Mouse (Mus musculus) spleen, postnatal 4 days (tissue): ENCODE data around the gene Mpz.
"Not testable (repeated sequence)": the region's sequence is repeated elsewhere in the genome, so short reads cannot be mapped to it uniquely, and the experiment has no call there.

Experiments
- DNase-seq, 2 experiments: peaks; one replicate each; pipeline ENCODE4 v3.0.0; 2022; ENCODE audit warnings: low spot score in 2 of 2

Mpz gene

GRCm38 (mm10) chr1:171129251-171129650 is 21.3 kb upstream of the Mpz start:
- DNase-seq = no peak

DNA sequence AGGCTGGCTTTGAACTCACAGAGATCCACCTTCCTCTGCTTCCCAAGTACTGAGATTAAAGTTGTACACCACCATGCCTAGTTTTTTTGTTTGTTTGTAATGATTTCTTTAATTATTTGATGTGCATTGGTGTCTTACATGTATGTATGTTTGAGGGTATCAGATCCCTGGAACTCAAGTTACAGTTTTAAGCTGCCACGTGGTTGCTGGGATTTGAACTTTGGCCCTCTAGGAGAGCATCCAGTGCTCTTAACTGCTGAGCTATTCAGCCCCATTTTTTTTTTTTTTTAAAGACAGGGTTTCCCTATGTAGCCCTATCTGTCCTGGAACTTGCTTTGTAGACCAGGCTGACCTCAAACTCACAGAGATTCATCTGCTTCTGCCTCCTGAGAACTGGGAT is 19.5 kb upstream of the Mpz start:
- no peak for DNase-seq

DNA sequence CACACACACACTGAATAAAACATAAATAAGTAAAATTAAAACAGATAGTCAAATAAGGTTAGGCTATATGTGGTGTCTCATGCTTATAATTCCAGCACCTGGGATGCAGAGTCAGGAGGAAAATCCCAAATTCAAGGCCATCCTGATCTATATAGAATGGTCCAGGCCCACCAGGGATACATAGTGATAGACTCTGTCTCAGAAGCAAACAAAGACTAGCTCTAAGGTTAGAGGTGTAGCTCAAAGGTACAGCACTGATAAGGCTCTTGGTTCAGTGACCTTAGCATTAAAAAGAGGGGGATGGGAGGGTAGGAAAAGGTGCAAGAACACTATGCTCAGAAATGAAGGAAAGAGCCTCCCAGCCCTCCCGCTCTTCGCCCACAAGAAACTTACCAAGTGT is 14.9 kb upstream of the Mpz start:
- no peak for DNase-seq

GRCm38 (mm10) chr1:171137486-171138155 is 12.9 kb upstream of the Mpz start:
- not testable (repeated sequence) for DNase-seq

- not testable (repeated sequence) for DNase-seq
Observed at GRCm38 (mm10) chr1:171142981-171143380, 7.5 kb upstream of the Mpz start.

- peak in 1 of 2 experiments; percentile 18 for DNase-seq
Observed at GRCm38 (mm10) chr1:171150838-171151391, 404 bp downstream of the Mpz start.

DNA sequence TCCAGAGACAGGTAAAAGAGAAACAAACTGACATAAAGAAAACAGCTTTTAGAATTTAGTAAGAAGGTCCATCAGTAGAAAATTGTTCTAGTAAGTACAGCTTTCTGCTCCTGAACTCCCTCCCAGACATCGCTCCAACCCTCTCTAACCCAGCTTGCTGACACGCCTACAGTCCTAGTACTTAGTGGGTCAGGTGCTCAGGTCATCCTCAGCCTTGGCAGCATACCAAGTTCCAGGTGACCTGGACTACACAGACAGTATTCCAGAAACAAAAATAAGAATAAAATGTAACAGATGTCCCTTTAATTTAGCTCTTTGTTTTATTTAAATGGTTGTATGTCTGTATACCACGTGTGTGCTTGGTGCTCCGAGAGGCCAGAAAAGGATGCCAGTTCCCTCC is 1.5 kb downstream of the Mpz start:
- no peak for DNase-seq

DNA sequence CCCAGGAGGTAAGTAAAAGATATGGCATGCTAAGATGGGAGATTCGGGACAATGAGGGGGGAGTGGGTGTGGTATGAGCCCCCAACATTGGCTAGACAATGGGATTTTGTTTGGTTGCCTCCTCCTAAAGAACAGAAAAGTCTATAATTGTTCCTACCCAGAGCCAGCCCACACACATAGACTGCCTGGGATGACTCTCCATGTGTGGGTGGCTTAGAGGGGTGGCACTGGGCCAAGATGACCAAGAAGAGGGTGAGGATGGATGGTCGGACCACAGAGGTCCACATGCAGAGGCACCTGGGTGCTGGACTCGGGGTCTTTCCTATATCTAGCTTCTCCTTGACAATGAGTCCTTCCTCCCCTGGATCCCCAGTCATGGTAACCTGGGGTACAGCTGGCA is 6.1 kb downstream of the Mpz start:
- no peak for DNase-seq

DNA sequence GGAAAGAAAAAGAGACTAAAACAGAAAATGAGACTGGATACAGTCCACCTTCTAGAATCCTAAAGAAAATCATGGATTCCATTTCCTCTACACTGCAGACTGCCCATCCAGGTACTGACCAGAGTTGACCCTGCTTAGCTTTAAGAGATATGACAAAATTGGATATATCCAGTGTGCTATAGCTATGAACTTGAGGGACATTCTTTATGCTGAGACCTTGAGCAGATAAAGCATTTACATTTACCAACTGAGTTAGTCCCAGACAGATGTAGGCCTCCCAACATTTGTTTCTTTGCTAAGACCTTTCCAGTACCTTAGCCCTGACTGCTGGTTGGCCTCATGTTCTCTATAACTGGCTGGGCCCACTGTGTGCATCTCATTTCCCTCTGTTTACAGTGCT is 7.5 kb downstream of the Mpz start:
- DNase-seq = no peak

DNA sequence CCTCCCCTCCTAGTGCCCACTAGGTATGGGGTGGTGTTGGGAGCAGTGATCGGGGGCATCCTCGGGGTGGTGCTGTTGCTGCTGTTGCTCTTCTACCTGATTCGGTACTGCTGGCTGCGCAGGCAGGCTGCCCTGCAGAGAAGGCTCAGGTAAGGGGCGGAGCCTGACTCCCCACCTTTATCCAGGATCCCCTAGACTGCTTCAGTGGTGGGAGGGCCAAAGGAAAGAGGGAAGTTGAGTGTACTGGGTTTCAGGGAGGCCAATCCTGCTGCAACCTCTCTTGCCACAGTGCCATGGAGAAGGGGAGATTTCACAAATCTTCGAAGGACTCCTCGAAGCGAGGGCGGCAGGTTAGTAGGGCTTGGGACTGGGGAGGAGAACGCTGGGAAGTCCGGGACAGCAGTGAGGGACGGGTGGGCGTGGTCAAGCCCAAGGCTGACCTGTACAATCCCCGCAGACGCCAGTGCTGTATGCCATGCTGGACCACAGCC is 9.0 kb downstream of the Mpz start:
- DNase-seq = no peak

- no peak for DNase-seq
Observed at GRCm38 (mm10) chr1:171162526-171162925, 12.0 kb downstream of the Mpz start.

DNA sequence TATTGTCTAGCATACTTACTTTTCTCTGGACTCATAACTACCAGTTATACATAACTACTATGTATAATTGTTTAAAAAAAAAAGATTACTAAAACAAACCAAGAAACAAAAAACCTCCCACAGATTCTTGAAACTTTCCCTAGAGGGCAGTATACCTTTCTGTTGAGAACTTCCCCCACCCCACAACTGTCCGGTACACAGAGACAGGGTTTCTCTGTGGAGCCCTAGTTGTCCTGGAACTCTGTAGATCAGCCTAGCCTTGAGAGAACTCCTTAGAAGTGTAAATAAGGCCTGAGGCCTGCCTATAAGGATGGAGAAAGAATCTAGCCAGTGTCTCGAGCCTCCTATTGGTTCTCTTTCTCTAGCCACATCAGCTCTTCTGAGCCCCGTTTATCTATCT is 13.7 kb downstream of the Mpz start:
- DNase-seq = no peak

- no peak for DNase-seq
Observed at GRCm38 (mm10) chr1:171165629-171166345, 15.3 kb downstream of the Mpz start.

GRCm38 (mm10) chr1:171168906-171169305 is 18.4 kb downstream of the Mpz start:
- no peak for DNase-seq

DNA sequence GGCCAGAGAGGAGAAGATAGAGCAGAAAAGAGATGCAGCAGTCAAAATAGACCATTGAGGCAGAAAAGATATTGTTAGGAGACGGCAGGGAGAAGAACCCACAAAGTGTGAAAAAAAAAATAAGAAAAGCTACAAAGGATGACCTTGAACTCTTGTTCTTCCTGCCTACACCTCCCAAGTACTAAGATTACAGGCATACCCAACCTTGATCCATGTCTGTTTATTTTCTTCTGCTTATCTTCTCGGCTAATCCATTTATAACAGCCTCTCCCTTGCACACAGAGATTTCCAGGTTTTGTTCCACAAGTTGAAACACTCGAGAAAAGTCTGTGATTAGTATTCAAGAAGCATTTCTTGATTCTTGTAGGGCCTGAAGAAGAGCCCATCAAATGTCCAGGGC is 19.4 kb downstream of the Mpz start:
- DNase-seq = no peak

DNA sequence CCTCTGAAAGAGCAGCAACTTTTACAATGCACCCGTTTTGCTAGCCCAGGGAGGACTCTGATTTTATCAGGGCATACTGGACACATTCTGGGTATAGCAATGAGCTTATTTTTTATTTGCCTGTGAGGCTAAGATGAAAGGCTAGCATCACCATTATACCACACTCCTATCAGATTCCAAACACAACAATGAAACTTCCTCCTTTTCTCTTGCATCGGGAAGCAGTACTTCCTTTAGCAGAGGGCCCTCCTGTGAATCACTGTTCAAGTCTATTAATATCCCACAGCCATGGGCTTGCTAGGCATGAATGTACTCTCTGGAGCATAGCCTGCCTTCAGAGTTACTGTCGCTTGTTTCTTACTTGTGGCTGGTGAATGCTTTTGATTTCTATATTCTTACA is 20.6 kb downstream of the Mpz start:
- DNase-seq = no peak

DNA sequence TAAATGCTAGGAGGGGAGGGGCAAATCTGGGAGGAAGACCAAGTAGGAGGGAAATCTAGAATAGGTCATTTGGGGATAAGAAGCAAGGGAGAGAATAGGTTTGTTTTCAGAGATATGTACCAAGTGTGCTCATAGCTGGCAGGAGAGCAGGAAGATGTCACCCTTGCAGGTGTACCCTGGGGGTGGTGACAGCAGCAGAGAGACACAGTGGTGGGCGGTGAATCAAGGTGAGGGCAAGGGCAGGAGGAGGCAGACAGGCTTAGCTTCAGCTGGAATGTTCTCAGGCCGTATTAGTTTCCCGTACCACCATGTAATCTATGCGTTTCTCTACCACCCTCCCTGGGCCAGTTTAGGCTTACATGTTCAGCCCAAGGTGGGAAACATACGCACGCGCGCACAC is 22.3 kb downstream of the Mpz start:
- DNase-seq = no peak

DNA sequence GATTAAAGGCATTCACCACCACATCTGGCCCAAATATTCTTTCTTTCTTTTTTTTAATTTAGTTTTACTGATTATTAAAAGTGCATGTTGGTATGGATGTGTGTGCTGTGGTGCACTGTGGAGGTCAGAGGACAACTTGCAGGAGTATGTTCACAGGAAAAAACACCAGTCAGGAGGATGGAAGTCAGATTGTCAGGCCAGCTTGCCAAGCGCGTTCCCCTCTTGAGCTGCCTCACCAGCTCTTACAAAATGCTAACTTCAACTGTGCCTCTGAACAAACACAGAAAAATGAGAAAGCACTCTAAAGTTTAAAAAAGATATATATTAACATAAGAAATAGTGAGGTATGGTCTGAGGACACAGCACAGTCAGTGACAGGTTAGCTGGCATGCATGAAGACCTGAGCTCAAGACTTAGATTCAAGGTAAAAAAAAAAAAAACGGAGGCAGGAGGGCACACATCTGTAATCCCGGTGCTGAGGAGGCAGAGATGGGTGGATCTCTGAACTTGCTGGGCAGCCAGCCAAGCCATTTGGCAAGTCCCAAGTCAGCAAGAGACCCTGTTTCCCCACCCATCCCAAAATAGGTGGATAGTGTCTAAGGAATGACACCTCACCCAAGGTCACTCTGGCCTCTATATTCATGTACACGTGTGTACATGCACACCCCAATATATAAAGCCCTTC is 29.1 kb downstream of the Mpz start:
- no peak for DNase-seq

GRCm38 (mm10) chr1:171183025-171183424 is 32.5 kb downstream of the Mpz start:
- no peak for DNase-seq

GRCm38 (mm10) chr1:171183620-171184019 is 33.1 kb downstream of the Mpz start:
- DNase-seq = no peak

DNA sequence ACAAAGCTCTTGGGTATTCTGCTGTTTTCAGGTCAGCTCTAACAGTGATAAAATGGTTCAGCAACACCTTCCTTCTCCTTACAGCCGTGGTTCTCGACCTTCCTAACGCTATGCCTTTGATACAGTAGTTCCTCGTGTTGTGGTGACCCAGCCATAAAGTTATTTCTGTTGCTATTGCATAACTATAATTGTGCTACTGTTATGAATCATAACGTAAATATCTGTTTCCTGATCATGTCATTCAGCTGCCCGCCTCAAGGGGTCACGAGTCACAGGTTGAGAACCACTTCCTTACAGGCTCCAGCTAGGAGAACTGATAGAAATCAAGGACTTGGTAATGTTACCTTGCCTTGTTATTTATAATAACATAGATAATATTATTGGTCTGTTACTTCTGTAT is 33.8 kb downstream of the Mpz start:
- DNase-seq = no peak

GRCm38 (mm10) chr1:171185655-171186054 is 35.1 kb downstream of the Mpz start:
- DNase-seq = no peak
